Mouse (Mus musculus) embryonic facial prominence, embryonic 11.5 days (tissue): ENCODE measurements around the gene Nfix. TPM values are rescaled to one million over a fixed set of nuclear protein-coding genes. Genes with fewer than 3 reads are reported as not detected.
"Not testable (repeated sequence)": the region's sequence is repeated elsewhere in the genome, so short reads cannot be mapped to it uniquely, and the experiment has no call there.

Source experiments
- ATAC-seq: fragments of 200-750 bp; cut with Nextera tagmentation; replicated peaks from 2 replicates; pipeline ENCODE4 v1.8.0; 2017; ENCODE audit warnings: low read depth; ENCODE audit not compliant: insufficient number of reproducible peaks, low FRiP score, low TSS enrichment
- DNase-seq: peaks from one replicate; pipeline ENCODE4 v3.0.0-alpha.2; 2015; ENCODE audit warnings: low spot score
- H3K27ac ChIP-seq: fragments of 300-500 bp; sonication (generic); replicated peaks from 2 replicates; pipeline ENCODE4 v1.5.1; 2014; ENCODE audit warnings: mild to moderate bottlenecking, low read depth, low read length, control low read depth
- H3K27me3 ChIP-seq: fragments of 300-500 bp; sonication (generic); 2 replicates; pipeline ENCODE4 v1.6.1; 2014; ENCODE audit warnings: mild to moderate bottlenecking, low read length, moderate library complexity, mixed read lengths; ENCODE audit not compliant: control insufficient read depth, insufficient read depth
- H3K36me3 ChIP-seq: fragments of 300-500 bp; sonication (generic); replicated peaks from 2 replicates; pipeline ENCODE4 v1.6.1; 2014; ENCODE audit warnings: low read depth, mild to moderate bottlenecking, low read length, moderate library complexity, mixed read lengths; ENCODE audit not compliant: control insufficient read depth, insufficient read depth
- H3K4me1 ChIP-seq: fragments of 300-500 bp; sonication (generic); 2 replicates; pipeline ENCODE4 v1.6.1; 2014; ENCODE audit warnings: low read length, mixed read lengths; ENCODE audit not compliant: control insufficient read depth, insufficient read depth
- H3K4me2 ChIP-seq: fragments of 300-500 bp; sonication (generic); 2 replicates; pipeline ENCODE4 v1.6.1; 2014; ENCODE audit warnings: low read depth, mild to moderate bottlenecking, control low read depth, low read length, moderate library complexity
- H3K4me3 ChIP-seq: fragments of 300-500 bp; sonication (generic); 2 replicates; pipeline ENCODE4 v1.5.1; 2014; ENCODE audit warnings: low read depth, low read length, control low read depth
- H3K9ac ChIP-seq: fragments of 300-500 bp; sonication (generic); replicated peaks from 2 replicates; pipeline ENCODE4 v1.6.1; 2014; ENCODE audit warnings: mild to moderate bottlenecking, control low read depth, low read length
- H3K9me3 ChIP-seq: fragments of 300-500 bp; sonication (generic); replicated peaks from 2 replicates; pipeline ENCODE4 v1.6.1; 2016; ENCODE audit warnings: mild to moderate bottlenecking, low read length, inconsistent platforms, mixed read lengths; ENCODE audit not compliant: control insufficient read depth
- WGBS: fragments of 180-500 bp; shearing (Covaris S2); extraction: QIAGEN DNeasy Blood & Tissue Kit; methylation state at CpG from one replicate; pipeline ENCODE4 v1.1.7; 2014; 5-methylcytosine and 5-hydroxymethylcytosine counted together
- polyA plus RNA-seq: library from polyadenylated mRNA; unstranded; fragments of >200 nt; fragmentation: Nextera tagmentation; extraction: Ambion mirVana; gene quantifications from 2 replicates; pipeline ENCODE4 v1.2.1, GENCODE M21; 2014

The Nfix gene
- polyA plus RNA-seq, 1 experiment from 2014 or later = 6.8 TPM

GRCm38 (mm10) chr8:84681476-84681875, 118.7 kb downstream of the Nfix start:
- no peak for ATAC-seq
- H3K27me3 ChIP-seq = no peaks in the 10 kb centered on the region
- no peaks in the 10 kb centered on the region for H3K9me3 ChIP-seq
- DNase-seq = no peak
- no peak overlapping the region for H3K9ac ChIP-seq
- H3K27ac ChIP-seq = no peak overlapping the region
- no peak overlapping the region for H3K4me2 ChIP-seq
- 89% methylated on average over 2 of the region's 2 CpGs for WGBS
- peaks cover 3% of the 10 kb centered on the region for H3K4me1 ChIP-seq
- no peaks in the 10 kb centered on the region; the same call in 1 of the 2 replicates for H3K36me3 ChIP-seq
- no peak overlapping the region for H3K4me3 ChIP-seq

GRCm38 (mm10) chr8:84677305-84677704, 122.8 kb downstream of the Nfix start:
- no peaks in the 10 kb centered on the region for H3K27me3 ChIP-seq
- no peaks in the 10 kb centered on the region for H3K9me3 ChIP-seq
- DNase-seq = no peak
- H3K27ac ChIP-seq = no peak overlapping the region
- peaks cover 3% of the 10 kb centered on the region for H3K36me3 ChIP-seq
- no peak overlapping the region for H3K4me2 ChIP-seq
- WGBS = 94% methylated on average over 5 of the region's 5 CpGs
- H3K9ac ChIP-seq = no peak overlapping the region
- no peak overlapping the region for H3K4me3 ChIP-seq
- H3K4me1 ChIP-seq = no peaks in the 10 kb centered on the region
- ATAC-seq = no peak

GRCm38 (mm10) chr8:84670295-84671006, 129.7 kb downstream of the Nfix start:
- WGBS = 88% methylated on average over 5 of the region's 5 CpGs
- H3K9ac ChIP-seq, H3K9me3 ChIP-seq, H3K27me3 ChIP-seq, H3K4me2 ChIP-seq, H3K4me3 ChIP-seq, ATAC-seq, H3K4me1 ChIP-seq, DNase-seq, H3K36me3 ChIP-seq, H3K27ac ChIP-seq: not testable (repeated sequence)

GRCm38 (mm10) chr8:84668731-84669485, 131.2 kb downstream of the Nfix start:
- no peaks in the 10 kb centered on the region for H3K4me1 ChIP-seq
- no peaks in the 10 kb centered on the region for H3K9me3 ChIP-seq
- no peak overlapping the region for H3K4me3 ChIP-seq
- H3K36me3 ChIP-seq = no peaks in the 10 kb centered on the region; the same call in 1 of the 2 replicates
- no peak overlapping the region for H3K9ac ChIP-seq
- DNase-seq (no peak), ATAC-seq (no peak)
- no peak overlapping the region for H3K27ac ChIP-seq
- no peak overlapping the region for H3K4me2 ChIP-seq
- 88% methylated on average over 6 of the region's 6 CpGs for WGBS
- H3K27me3 ChIP-seq = no peaks in the 10 kb centered on the region

- DNase-seq (no peak), ATAC-seq (no peak)
- Histone ChIP-seq H3K9ac (no peak overlapping the region), H3K4me2 (no peak overlapping the region), H3K4me1 (no peaks in the 10 kb centered on the region), H3K27ac (no peak overlapping the region), H3K9me3 (no peaks in the 10 kb centered on the region), H3K36me3 (no peaks in the 10 kb centered on the region; the same call in 1 of the 2 replicates), H3K27me3 (no peaks in the 10 kb centered on the region), H3K4me3 (no peak overlapping the region)
- 90% methylated on average over 1 of the region's 1 CpGs for WGBS
Measured at GRCm38 (mm10) chr8:84668081-84668480, 132.1 kb downstream of the Nfix start.

GRCm38 (mm10) chr8:84665385-84665893, 134.7 kb downstream of the Nfix start:
- H3K27me3 ChIP-seq = no peaks in the 10 kb centered on the region
- H3K9me3 ChIP-seq = no peaks in the 10 kb centered on the region
- peak overlapping the region; percentile 85 for H3K4me2 ChIP-seq
- DNase-seq = peak; percentile 53
- H3K4me1 ChIP-seq = no peaks in the 10 kb centered on the region; the same call in 1 of the 2 replicates
- H3K36me3 ChIP-seq = no peaks in the 10 kb centered on the region; the same call in 1 of the 2 replicates
- 1% methylated on average over 14 of the region's 14 CpGs for WGBS
- ATAC-seq = no peak
- peak overlapping the region; percentile 80 for H3K27ac ChIP-seq
- peak overlapping the region; percentile 97 for H3K4me3 ChIP-seq
- peak overlapping the region; percentile 88 for H3K9ac ChIP-seq

GRCm38 (mm10) chr8:84664566-84665384, 135.4 kb downstream of the Nfix start:
- H3K4me1 ChIP-seq = no peaks in the 10 kb centered on the region; the same call in 1 of the 2 replicates

More at GRCm38 (mm10) chr8:84664566-84665384, 135.4 kb downstream of the Nfix start:
- H3K4me2 ChIP-seq = peak overlapping the region; percentile 85
- peak overlapping the region; percentile 97 for H3K4me3 ChIP-seq
- H3K27me3 ChIP-seq = no peaks in the 10 kb centered on the region
- ATAC-seq (peak; percentile 15; the same call in 1 of the 2 replicates), DNase-seq (peak; percentile 84)
- under 1% methylated on average over 29 of the region's 29 CpGs for WGBS
- peak overlapping the region; percentile 80 for H3K27ac ChIP-seq
- no peaks in the 10 kb centered on the region for H3K9me3 ChIP-seq
- H3K36me3 ChIP-seq = no peaks in the 10 kb centered on the region; the same call in 1 of the 2 replicates
- peak overlapping the region; percentile 88 for H3K9ac ChIP-seq
